Mouse (Mus musculus): ENCODE measurements around the gene Zfp280c. TPM values are rescaled to one million over a fixed set of nuclear protein-coding genes. Genes with fewer than 3 reads are reported as not detected.

Gene Zfp280c
- polyA plus RNA-seq, 1 experiment from 2014 or later = 5.8 TPM

DNA sequence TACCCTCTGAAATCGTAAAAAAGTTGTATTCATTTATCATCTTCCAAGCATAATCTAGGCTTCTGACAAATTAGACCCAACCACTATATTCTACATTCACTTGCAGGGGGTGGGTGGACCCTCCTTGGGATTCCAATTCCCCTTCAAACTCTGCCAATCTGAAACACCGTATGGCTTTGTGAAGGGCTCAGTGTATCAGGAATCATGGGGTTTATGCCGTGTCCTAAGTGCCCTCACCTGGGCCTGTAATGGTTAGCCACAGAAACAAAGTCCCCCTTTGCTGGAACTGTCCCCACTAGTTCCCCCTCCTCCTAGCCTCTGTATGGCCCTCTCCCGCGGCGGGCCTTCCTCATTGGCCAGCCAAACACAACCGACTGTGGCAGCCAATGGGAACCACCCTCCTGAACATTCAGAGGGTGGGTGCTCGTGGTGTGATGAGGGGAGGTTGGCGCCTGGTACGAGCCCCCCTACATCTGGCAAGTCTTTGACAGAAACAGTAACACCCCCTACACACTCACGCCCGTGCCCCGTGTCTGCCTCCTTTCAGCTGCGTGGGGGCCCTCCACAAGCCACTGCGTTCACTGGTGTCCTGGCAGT, 76.0 kb downstream of the Zfp280c start:
- no peaks in the 10 kb centered on the region for H3K9me3 ChIP-seq (replicated peaks; ENCODE audit: control insufficient read depth, low read length)
- no peaks in the 10 kb centered on the region for H3K4me1 ChIP-seq (ENCODE audit: control insufficient read depth, insufficient read depth, low read length)
- H3K27ac ChIP-seq (ENCODE audit: low read length) = no peak overlapping the region
- no peaks in the 10 kb centered on the region for H3K27me3 ChIP-seq (ENCODE audit: control insufficient read depth, insufficient read depth, low read length)
- no peaks in the 10 kb centered on the region for H3K36me3 ChIP-seq (ENCODE audit: control insufficient read depth, insufficient read depth)
- peak overlapping the region; percentile 87 for H3K4me2 ChIP-seq (ENCODE audit: low read depth, low read length)
- H3K4me3 ChIP-seq (ENCODE audit: low read length) = peak overlapping the region; percentile 59
- peak; percentile 25; the same call in 1 of the 2 replicates for ATAC-seq (replicated peaks; ENCODE audit: extremely low read depth, insufficient read depth, low FRiP score)
- H3K9ac ChIP-seq (ENCODE audit: low read length) = peak overlapping the region; percentile 71
- WGBS = 28% methylated on average over 15 of the region's 15 CpGs

DNA sequence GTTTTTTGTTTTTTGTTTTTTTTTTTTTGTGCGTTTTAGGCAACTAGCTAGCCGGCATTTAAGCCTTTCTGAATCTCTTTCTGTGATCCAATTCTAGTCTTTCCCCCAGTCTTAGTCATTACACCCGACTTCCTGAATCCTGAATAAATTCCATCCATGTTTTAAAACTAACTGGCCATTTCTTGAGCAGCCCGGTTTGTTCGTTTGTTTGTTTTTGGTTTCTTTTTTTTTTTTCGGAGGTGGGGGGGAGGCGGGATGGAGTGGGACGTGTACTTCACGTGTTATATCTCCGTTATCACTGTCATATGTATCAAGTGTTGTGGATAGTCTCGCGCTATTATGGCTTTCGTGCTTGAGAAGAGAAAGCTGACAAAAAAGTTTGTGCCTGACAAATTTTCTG, 80.5 kb downstream of the Zfp280c start:
- Histone ChIP-seq H3K4me3 (ENCODE audit: low read length) (peak overlapping the region; percentile 69), H3K4me1 (ENCODE audit: control insufficient read depth, insufficient read depth, low read length) (0 out of 2 replicates have a peak, but pooled peaks cover 2% of the 10 kb centered on the region), H3K9ac (ENCODE audit: low read length) (peak overlapping the region; percentile 60), H3K9me3 (replicated peaks; ENCODE audit: control insufficient read depth, low read length) (no peaks in the 10 kb centered on the region), H3K36me3 (ENCODE audit: control insufficient read depth, insufficient read depth) (no peaks in the 10 kb centered on the region; the same call in 1 of the 2 replicates), H3K27me3 (ENCODE audit: control insufficient read depth, insufficient read depth, low read length) (no peaks in the 10 kb centered on the region), H3K27ac (ENCODE audit: low read length) (peak overlapping the region; percentile 51), H3K4me2 (ENCODE audit: low read depth, low read length) (peak overlapping the region; percentile 58)
- ATAC-seq (replicated peaks; ENCODE audit: extremely low read depth, insufficient read depth, low FRiP score) = no peak
- 21% methylated on average over 13 of the region's 13 CpGs for WGBS

DNA sequence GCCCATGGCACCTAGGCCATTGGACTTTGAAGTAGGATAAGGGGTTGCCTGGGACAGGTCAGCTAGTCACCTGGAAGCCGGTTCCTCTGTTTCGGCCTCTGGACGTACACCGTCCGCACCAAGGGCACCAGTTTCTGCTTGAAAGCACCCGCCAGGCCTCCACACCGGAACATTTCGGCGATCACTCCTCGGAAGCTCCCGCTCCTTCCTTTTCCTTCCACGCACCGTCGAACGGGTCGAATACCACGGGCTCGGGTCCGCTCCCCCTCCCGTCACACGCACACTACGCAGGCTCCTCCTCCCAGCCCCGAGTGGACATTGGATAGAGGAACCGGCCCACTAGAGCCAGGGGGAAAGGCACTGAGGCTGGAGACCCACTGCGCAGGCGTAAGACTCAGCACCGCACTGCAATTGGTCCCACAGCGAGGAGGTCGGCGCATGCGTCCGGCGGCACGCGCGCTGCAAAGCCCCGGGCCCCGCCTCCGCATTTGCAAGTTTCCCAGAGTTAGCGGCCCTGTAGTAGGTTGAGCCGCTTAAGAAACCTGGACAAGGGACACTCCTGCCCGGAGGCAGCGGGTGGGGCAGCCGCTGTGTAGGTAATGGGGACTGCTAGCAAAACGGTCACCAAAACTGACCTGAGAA, 81.0 kb downstream of the Zfp280c start, which contains the start of gene Aifm1:
TSS of gene Aifm1 (minus strand) at position 398 of the 642 bp plus-strand sequence.
- Histone ChIP-seq H3K27me3 (ENCODE audit: control insufficient read depth, insufficient read depth, low read length) (no peaks in the 10 kb centered on the region), H3K27ac (ENCODE audit: low read length) (peak within 1 kb of the TSS; percentile 68), H3K4me1 (ENCODE audit: control insufficient read depth, insufficient read depth, low read length) (0 out of 2 replicates have a peak, but pooled peaks cover 2% of the 10 kb centered on the region), H3K4me3 (ENCODE audit: low read length) (peak within 1 kb of the TSS; percentile 69), H3K9me3 (replicated peaks; ENCODE audit: control insufficient read depth, low read length) (no peaks in the 10 kb centered on the region), H3K9ac (ENCODE audit: low read length) (peak within 1 kb of the TSS; percentile 82), H3K4me2 (ENCODE audit: low read depth, low read length) (peak within 1 kb of the TSS; percentile 68), H3K36me3 (ENCODE audit: control insufficient read depth, insufficient read depth) (no peaks in the 10 kb centered on the region; the same call in 1 of the 2 replicates)
- ATAC-seq (replicated peaks; ENCODE audit: extremely low read depth, insufficient read depth, low FRiP score) = peak; percentile 98
- WGBS = 19% methylated on average over 43 of the region's 45 CpGs

DNA sequence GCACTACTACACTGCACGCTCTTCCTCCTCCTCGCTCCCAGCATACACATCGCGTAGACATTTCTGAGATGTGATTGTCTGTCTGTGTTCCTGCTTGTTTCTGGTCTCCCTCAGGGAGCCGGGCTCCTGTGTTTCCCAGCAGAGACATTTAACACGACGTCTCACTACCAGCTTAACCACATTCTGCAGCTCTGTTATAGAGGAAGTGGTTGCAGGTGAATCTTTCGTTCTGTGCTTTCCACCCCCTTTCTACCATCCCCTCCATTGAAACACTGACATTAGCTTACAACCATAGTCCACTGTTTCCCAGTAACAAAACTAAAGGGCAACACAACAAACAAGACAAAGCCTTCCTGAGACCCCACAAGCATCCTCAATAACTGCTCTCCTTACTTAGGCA, 100.5 kb downstream of the Zfp280c start:
- WGBS = 87% methylated on average over 8 of the region's 8 CpGs
- peaks cover 18% of the 10 kb centered on the region for H3K36me3 ChIP-seq (ENCODE audit: control insufficient read depth, insufficient read depth)
- H3K9ac ChIP-seq (ENCODE audit: low read length) = no peak overlapping the region
- ATAC-seq (replicated peaks; ENCODE audit: extremely low read depth, insufficient read depth, low FRiP score) = no peak
- no peaks in the 10 kb centered on the region for H3K9me3 ChIP-seq (replicated peaks; ENCODE audit: control insufficient read depth, low read length)
- no peaks in the 10 kb centered on the region for H3K27me3 ChIP-seq (ENCODE audit: control insufficient read depth, insufficient read depth, low read length)
- no peak overlapping the region for H3K4me3 ChIP-seq (ENCODE audit: low read length)
- H3K27ac ChIP-seq (ENCODE audit: low read length) = no peak overlapping the region
- no peak overlapping the region for H3K4me2 ChIP-seq (ENCODE audit: low read depth, low read length)
- no peaks in the 10 kb centered on the region for H3K4me1 ChIP-seq (ENCODE audit: control insufficient read depth, insufficient read depth, low read length)

Small RNAs within 50 kb of the gene (microRNA-seq; reads per million reads assigned to microRNA genes)
- gene Gm27828 = not detected

Other genes with a start within 250 kb of the Zfp280c start
- 10.0 and 10.1 TPM in 2 replicates for gene Elf4, start 131.4 kb downstream of the Zfp280c start, polyA plus RNA-seq (2015; fragmentation: Nextera tagmentation; extraction: Ambion mirVana)
- 123 and 139 TPM in 2 replicates for gene Aifm1, start 80.9 kb downstream of the Zfp280c start, polyA plus RNA-seq (2015; fragmentation: Nextera tagmentation; extraction: Ambion mirVana)
- gene Rab33a, start 75.2 kb downstream of the Zfp280c start, polyA plus RNA-seq (2015; fragmentation: Nextera tagmentation; extraction: Ambion mirVana) = 3.8 and 5.6 TPM in 2 replicates
- gene Slc25a14, start 28.9 kb upstream of the Zfp280c start, polyA plus RNA-seq (2015; fragmentation: Nextera tagmentation; extraction: Ambion mirVana) = 7.7 and 8.2 TPM in 2 replicates
- not detected in 2 replicates for gene Gpr119, start 80.0 kb upstream of the Zfp280c start, polyA plus RNA-seq (2015; fragmentation: Nextera tagmentation; extraction: Ambion mirVana)
- 15.3 and 16.1 TPM in 2 replicates for gene Rbmx2, start 100.5 kb upstream of the Zfp280c start, polyA plus RNA-seq (2015; fragmentation: Nextera tagmentation; extraction: Ambion mirVana)

All from heart, embryonic 16.5 days (tissue).